Comparison of ENCODE assay signal across 25 mouse cellular contexts in the genomic region with DNA sequence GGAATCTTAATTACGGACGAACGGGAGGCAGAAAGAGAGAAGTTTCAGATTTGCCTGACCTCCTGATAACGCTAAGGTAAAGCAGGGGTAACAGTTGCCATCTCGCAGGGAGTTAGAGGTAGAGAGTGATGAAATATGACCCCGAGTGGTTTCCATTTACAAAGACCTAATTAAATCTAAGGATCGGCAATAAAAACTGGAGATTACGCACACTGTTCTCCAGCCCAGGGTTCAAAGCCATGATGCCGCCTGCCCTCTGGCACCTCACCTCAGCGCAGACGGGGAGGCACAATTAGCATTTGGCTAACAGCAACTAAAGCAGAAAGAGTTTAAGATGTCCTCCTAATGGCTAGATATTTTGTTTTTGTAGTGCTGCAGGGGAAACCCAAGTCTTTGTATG. TPM values are rescaled to one million over a fixed set of nuclear protein-coding genes. Genes with fewer than 3 reads are reported as not detected.
DNase-seq lines count a peak whose midpoint lies in the region; ATAC-seq and TF ChIP-seq lines count a peak whose summit lies in the region.
"Had no signal": no experiment of that assay in that cellular context is flagged by ENCODE, and none has a peak within 500 bp of the region (broad histone marks: within the 10 kb centered on the region; RNA-seq: fewer than 3 reads in every experiment).

No protein-coding gene starts in this region.

- peaks cover 35% of the 10 kb centered on the region for H3K4me1 ChIP-seq in liver, adult 2 months (ENCODE audit: control insufficient read depth, insufficient read depth, low read length)
- H3K4me1 ChIP-seq in liver, embryonic 12.5 days: no peaks in the 10 kb centered on the region
- no peaks in the 10 kb centered on the region for H3K4me1 ChIP-seq in embryonic facial prominence, embryonic 14.5 days (ENCODE audit: control insufficient read depth, insufficient read depth, low read length)
- 0 out of 2 replicates have a peak, but pooled peaks cover 6% of the 10 kb centered on the region for H3K4me1 ChIP-seq in intestine, postnatal 0 days (replicated peaks; ENCODE audit: control insufficient read depth, insufficient read depth, low read length)
- H3K4me1 ChIP-seq in small intestine, adult 2 months (ENCODE audit: control insufficient read depth, insufficient read depth, insufficient read length, low read length): peaks cover 24% of the 10 kb centered on the region
- H3K4me1 ChIP-seq in hindbrain, embryonic 13.5 days (replicated peaks): 0 out of 2 replicates have a peak, but pooled peaks cover 5% of the 10 kb centered on the region
- H3K4me1 ChIP-seq: heart, embryonic 12.5 days had no signal

- H3K27me3 ChIP-seq in liver, adult 2 months (ENCODE audit: control insufficient read depth, insufficient read depth, low read length): no peaks in the 10 kb centered on the region
- peaks cover 15% of the 10 kb centered on the region; the same call in 1 of the 2 replicates for H3K27me3 ChIP-seq in liver, embryonic 12.5 days (replicated peaks)
- no peaks in the 10 kb centered on the region; the same call in 1 of the 2 replicates for H3K27me3 ChIP-seq in embryonic facial prominence, embryonic 14.5 days (replicated peaks; ENCODE audit: control insufficient read depth, insufficient read depth, low read length)
- H3K27me3 ChIP-seq in intestine, postnatal 0 days (replicated peaks; ENCODE audit: control insufficient read depth, insufficient read depth, low read length): no peaks in the 10 kb centered on the region
- no peaks in the 10 kb centered on the region for H3K27me3 ChIP-seq in small intestine, adult 2 months (ENCODE audit: control insufficient read depth, insufficient read depth, low read length)
- peaks cover 2% of the 10 kb centered on the region; the same call in 1 of the 2 replicates for H3K27me3 ChIP-seq in hindbrain, embryonic 13.5 days

- H3K9me3 ChIP-seq in liver, embryonic 12.5 days (replicated peaks): no peaks in the 10 kb centered on the region
- no peaks in the 10 kb centered on the region for H3K9me3 ChIP-seq in embryonic facial prominence, embryonic 14.5 days (ENCODE audit: control insufficient read depth, low read length)
- H3K9me3 ChIP-seq in intestine, postnatal 0 days (ENCODE audit: control insufficient read depth): no peaks in the 10 kb centered on the region
- no peaks in the 10 kb centered on the region for H3K9me3 ChIP-seq in hindbrain, embryonic 13.5 days
- H3K9me3 ChIP-seq: forebrain, embryonic 10.5 days; heart, embryonic 12.5 days; neural tube, embryonic 13.5 days had no signal

- no peak for TF ChIP-seq POLR2A in liver, adult 2 months (IDR thresholded peaks at IDR 0.05; ENCODE audit: extremely low read depth, insufficient read depth, low read length)
- TF ChIP-seq POLR2A in small intestine, adult 2 months (IDR thresholded peaks at IDR 0.05; ENCODE audit: low read depth, low read length): no peak

- H3K4me2 ChIP-seq in liver, embryonic 12.5 days: no peak overlapping the region
- H3K4me2 ChIP-seq in embryonic facial prominence, embryonic 14.5 days (ENCODE audit: low read depth, low read length): 0 out of 2 replicates have a peak overlapping the region, but pooled peaks have one; percentile 20
- H3K4me2 ChIP-seq in intestine, postnatal 0 days (replicated peaks; ENCODE audit: low read depth): peak overlapping the region; percentile 37
- no peak overlapping the region for H3K4me2 ChIP-seq in hindbrain, embryonic 13.5 days
- H3K4me2 ChIP-seq: heart, embryonic 12.5 days; lung, embryonic 14.5 days; midbrain, embryonic 11.5 days; neural tube, embryonic 13.5 days had no signal

- H3K9ac ChIP-seq in liver, adult 2 months (ENCODE audit: low read depth, low read length): peak overlapping the region; percentile 83
- H3K9ac ChIP-seq in liver, embryonic 12.5 days: no peak overlapping the region
- H3K9ac ChIP-seq in embryonic facial prominence, embryonic 14.5 days (ENCODE audit: low read depth, low read length): no peak overlapping the region
- no peak overlapping the region for H3K9ac ChIP-seq in intestine, postnatal 0 days (ENCODE audit: low read depth, low read length)
- no peak overlapping the region for H3K9ac ChIP-seq in hindbrain, embryonic 13.5 days
- H3K9ac ChIP-seq: heart, embryonic 12.5 days; lung, embryonic 14.5 days; neural tube, embryonic 13.5 days had no signal

- no peak for TF ChIP-seq CTCF in liver, adult 2 months (IDR thresholded peaks at IDR 0.05; ENCODE audit: low read depth, low read length)
- no peak for TF ChIP-seq CTCF in intestine, postnatal 0 days (IDR thresholded peaks at IDR 0.05; ENCODE audit: low read depth)
- no peak for TF ChIP-seq CTCF in small intestine, adult 2 months (IDR thresholded peaks at IDR 0.05; ENCODE audit: extremely low read depth, insufficient read length, insufficient replicate concordance, low read depth, low read length)

- peaks cover under 1% of the 10 kb centered on the region; the same call in 1 of the 2 replicates for H3K36me3 ChIP-seq in liver, adult 2 months (ENCODE audit: control insufficient read depth, insufficient read depth, low read length)
- H3K36me3 ChIP-seq in liver, embryonic 12.5 days: no peaks in the 10 kb centered on the region
- H3K36me3 ChIP-seq in embryonic facial prominence, embryonic 14.5 days (ENCODE audit: control insufficient read depth, insufficient read depth, low read length): no peaks in the 10 kb centered on the region
- H3K36me3 ChIP-seq in intestine, postnatal 0 days (ENCODE audit: control insufficient read depth, insufficient read depth): no peaks in the 10 kb centered on the region
- peaks cover 6% of the 10 kb centered on the region; the same call in 1 of the 2 replicates for H3K36me3 ChIP-seq in small intestine, adult 2 months (ENCODE audit: control insufficient read depth, insufficient read depth, low read length)
- no peaks in the 10 kb centered on the region for H3K36me3 ChIP-seq in hindbrain, embryonic 13.5 days
- H3K36me3 ChIP-seq: forebrain, embryonic 10.5 days; heart, embryonic 12.5 days; neural tube, embryonic 13.5 days had no signal

- ATAC-seq in liver, embryonic 12.5 days: no peak
- no peak for ATAC-seq in embryonic facial prominence, embryonic 14.5 days (ENCODE audit: low read depth)
- peak; percentile 67 for ATAC-seq in intestine, postnatal 0 days
- no peak for ATAC-seq in hindbrain, embryonic 13.5 days (ENCODE audit: low FRiP score)
- ATAC-seq: activated CD4-positive, CD25-positive, alpha-beta regulatory T cell, adult 4 months; hindbrain, postnatal 0 days had no signal

- H3K79me2 ChIP-seq in liver, adult 2 months (ENCODE audit: control insufficient read depth, insufficient read depth, low read length): peaks cover 22% of the 10 kb centered on the region; the same call in 1 of the 2 replicates

- DNase-seq in liver, adult 2 months (ENCODE audit: extremely low read depth, low read depth, low spot score): peak; percentile 77
- DNase-seq in embryonic facial prominence, embryonic 14.5 days (ENCODE audit: low spot score): no peak
- no peak for DNase-seq in gastrocnemius, adult 8-10 months (ENCODE audit: low spot score in 2 of 2)
- no peak for DNase-seq in layer of hippocampus, postnatal 36 days
- DNase-seq: adrenal gland, postnatal 14 days; cerebellum, adult 2 months; heart, postnatal 36 days; kidney, postnatal 36 days; left cerebral cortex, postnatal 4 days; lung, embryonic 14.5 days; lung, postnatal 4 days; right cerebral cortex, postnatal 14 days had no signal

- H3K4me3 ChIP-seq in liver, adult 2 months (ENCODE audit: insufficient read depth, low read depth, low read length): peak overlapping the region; percentile 63
- no peak overlapping the region for H3K4me3 ChIP-seq in liver, embryonic 12.5 days
- no peak overlapping the region for H3K4me3 ChIP-seq in embryonic facial prominence, embryonic 14.5 days (ENCODE audit: low read depth, low read length)
- no peak overlapping the region for H3K4me3 ChIP-seq in intestine, postnatal 0 days (ENCODE audit: low read depth, low read length)
- no peak overlapping the region for H3K4me3 ChIP-seq in small intestine, adult 2 months (ENCODE audit: low read depth, low read length)
- no peak overlapping the region for H3K4me3 ChIP-seq in hindbrain, embryonic 13.5 days
- H3K4me3 ChIP-seq: forebrain, embryonic 10.5 days; heart, embryonic 12.5 days; neural tube, embryonic 13.5 days had no signal

- H3K27ac ChIP-seq in liver, adult 2 months (replicated peaks; ENCODE audit: insufficient read depth, low read depth, low read length): peak overlapping the region; percentile 94
- H3K27ac ChIP-seq in liver, embryonic 12.5 days: no peak overlapping the region
- H3K27ac ChIP-seq in embryonic facial prominence, embryonic 14.5 days (replicated peaks; ENCODE audit: low read depth, low read length): no peak overlapping the region
- no peak overlapping the region for H3K27ac ChIP-seq in intestine, postnatal 0 days (ENCODE audit: low read depth, low read length)
- peak overlapping the region; percentile 75; the same call in 1 of the 2 replicates for H3K27ac ChIP-seq in small intestine, adult 2 months (ENCODE audit: insufficient read depth, low read depth, low read length)
- H3K27ac ChIP-seq in hindbrain, embryonic 13.5 days: no peak overlapping the region
- H3K27ac ChIP-seq: forebrain, embryonic 10.5 days; hindbrain, postnatal 0 days; neural tube, embryonic 13.5 days; stomach, postnatal 0 days had no signal

- WGBS in liver, adult 2 months: 11% methylated on average over 11 of the region's 11 CpGs
- 34% methylated on average over 11 of the region's 11 CpGs for WGBS in liver, embryonic 12.5 days (ENCODE audit: insufficient replicate concordance)
- 10% methylated on average over 11 of the region's 11 CpGs for WGBS in embryonic facial prominence, embryonic 14.5 days
- 9% methylated on average over 11 of the region's 11 CpGs for WGBS in intestine, postnatal 0 days
- WGBS in small intestine, adult 2 months: 16% methylated on average over 11 of the region's 11 CpGs
- WGBS in hindbrain, embryonic 13.5 days: 45% methylated on average over 11 of the region's 11 CpGs

RNA-seq across cellular contexts. Expression of a gene that starts 3.0 kb away (rescaled TPM):
- total RNA-seq in liver, adult 2 months (2014; rRNA removed): 56.5 and 77.6 TPM in 2 replicates
- 124 and 131 TPM in 2 replicates for polyA plus RNA-seq in liver, adult 2 months (2012; rRNA removed)
- polyA plus RNA-seq in liver, embryonic 12.5 days (2016; fragmentation: Nextera tagmentation; extraction: Ambion mirVana): 0.91 and 1.4 TPM in 2 replicates
- 2.5 and 4.7 TPM in 2 replicates for polyA plus RNA-seq in embryonic facial prominence, embryonic 14.5 days (2014; fragmentation: Nextera tagmentation; extraction: Ambion mirVana)
- polyA plus RNA-seq in intestine, postnatal 0 days (2015; fragmentation: Nextera tagmentation; extraction: Ambion mirVana): 6.0 and 7.7 TPM in 2 replicates
- polyA plus RNA-seq in small intestine, adult 2 months (2012; rRNA removed): 4.4 and 7.4 TPM in 2 replicates
- under 1 TPM; 0.13 to 0.31 (median 0.27) TPM for total RNA-seq in gastrocnemius, adult 8-10 months (2022)
- total RNA-seq in layer of hippocampus, postnatal 36 days (2021): 1 to 10 TPM; 4.1 to 4.2 TPM
- 1.4 and 1.6 TPM in 2 replicates for polyA plus RNA-seq in hindbrain, embryonic 13.5 days (2015; fragmentation: Nextera tagmentation; extraction: Ambion mirVana)
- polyA plus RNA-seq: C2C12 had no signal

RNA-seq across cellular contexts. Expression of a gene that starts 31.2 kb away (rescaled TPM):
- total RNA-seq in liver, adult 2 months (2014; rRNA removed): 228 and 380 TPM in 2 replicates
- 234 and 259 TPM in 2 replicates for polyA plus RNA-seq in liver, adult 2 months (2012; rRNA removed)
- 20.9 and 23.6 TPM in 2 replicates for polyA plus RNA-seq in liver, embryonic 12.5 days (2016; fragmentation: Nextera tagmentation; extraction: Ambion mirVana)
- polyA plus RNA-seq in embryonic facial prominence, embryonic 14.5 days (2014; fragmentation: Nextera tagmentation; extraction: Ambion mirVana): 1.2 and 1.3 TPM in 2 replicates
- polyA plus RNA-seq in intestine, postnatal 0 days (2015; fragmentation: Nextera tagmentation; extraction: Ambion mirVana): 66.3 and 69.9 TPM in 2 replicates
- 14.0 and 85.7 TPM in 2 replicates for polyA plus RNA-seq in small intestine, adult 2 months (2012; rRNA removed)
- not detected for total RNA-seq in gastrocnemius, adult 8-10 months (2022)
- total RNA-seq in layer of hippocampus, postnatal 36 days (2021): not detected
- polyA plus RNA-seq in hindbrain, embryonic 13.5 days (2015; fragmentation: Nextera tagmentation; extraction: Ambion mirVana): not detected in 2 replicates
- total RNA-seq: common myeloid progenitor, adult 5-6 weeks; heart, postnatal 36 days; hindbrain, postnatal 0 days; left cerebral cortex, postnatal 4 days had no signal
- polyA plus RNA-seq: activated CD4-positive, CD25-positive, alpha-beta regulatory T cell, adult 4 months; C2C12; forebrain, embryonic 10.5 days; midbrain, embryonic 11.5 days had no signal

Comparison
In these comparisons a context has a peak if more than half of its experiments do, and no peak if none do; other contexts are left out.
1. H3K27ac ChIP-seq: peak in liver, adult 2 months (single experiment) and small intestine, adult 2 months (single experiment); none in liver, embryonic 12.5 days (single experiment), embryonic facial prominence, embryonic 14.5 days (single experiment), intestine, postnatal 0 days (single experiment) and hindbrain, embryonic 13.5 days (single experiment).
2. RNA of a gene that starts 3.0 kb away (polyA plus RNA-seq): 124 to 131 TPM in liver, adult 2 months; 4.4 to 7.4 TPM in small intestine, adult 2 months, 6.0 to 7.7 TPM in intestine, postnatal 0 days, 2.5 to 4.7 TPM in embryonic facial prominence, embryonic 14.5 days, 1.4 to 1.6 TPM in hindbrain, embryonic 13.5 days and 0.91 to 1.4 TPM in liver, embryonic 12.5 days; every median in the first group is over 10 times any median in the second.
3. H3K4me2 ChIP-seq: peak in embryonic facial prominence, embryonic 14.5 days (single experiment) and intestine, postnatal 0 days (single experiment); none in liver, embryonic 12.5 days (single experiment) and hindbrain, embryonic 13.5 days (single experiment).